Mouse (Mus musculus): ENCODE results near the gene Sptbn4. TPM values are rescaled to one million over a fixed set of nuclear protein-coding genes. Genes with fewer than 3 reads are reported as not detected.

Gene Sptbn4
- total RNA-seq, 1 experiment from 2014 or later, result not detected

Other genes with a start within 250 kb of the Sptbn4 start
- 8.1 and 10.7 TPM in 2 replicates for gene Itpkc, start 219.0 kb downstream of the Sptbn4 start, total RNA-seq (2017)
- 9.4 and 13.8 TPM in 2 replicates for gene Coq8b, start 214.7 kb downstream of the Sptbn4 start, total RNA-seq (2017)
- gene Numbl, start 189.3 kb downstream of the Sptbn4 start, total RNA-seq (2017), result 1.6 and 2.4 TPM in 2 replicates
- gene Ltbp4, start 110.0 kb downstream of the Sptbn4 start, total RNA-seq (2017), result 1.9 TPM in 1 of 2 replicates, not detected in the other
- gene Shkbp1, start 91.7 kb downstream of the Sptbn4 start, total RNA-seq (2017), result 15.8 and 22.4 TPM in 2 replicates
- not detected in 2 replicates for gene Gm20479, start 90.3 kb downstream of the Sptbn4 start, total RNA-seq (2017)
- 20.4 and 31.7 TPM in 2 replicates for gene Blvrb, start 292 bp upstream of the Sptbn4 start, total RNA-seq (2017)
- 9.7 and 16.8 TPM in 2 replicates for gene Sertad3, start 26.1 kb upstream of the Sptbn4 start, total RNA-seq (2017)
- 23.3 and 25.8 TPM in 2 replicates for gene Sertad1, start 39.2 kb upstream of the Sptbn4 start, total RNA-seq (2017)
- 1.1 and 1.5 TPM in 2 replicates for gene Prx, start 51.6 kb upstream of the Sptbn4 start, total RNA-seq (2017)
- 0.31 TPM in 1 of 2 replicates, not detected in the other for gene Hipk4, start 75.6 kb upstream of the Sptbn4 start, total RNA-seq (2017)
- gene Pld3, start 105.5 kb upstream of the Sptbn4 start, total RNA-seq (2017), result 15.2 and 18.9 TPM in 2 replicates
- 4.8 and 7.4 TPM in 2 replicates for gene 2310022A10Rik, start 105.5 kb upstream of the Sptbn4 start, total RNA-seq (2017)
- gene Akt2, start 143.9 kb upstream of the Sptbn4 start, total RNA-seq (2017), result 56.0 and 63.1 TPM in 2 replicates
- gene Ttc9b, start 206.2 kb upstream of the Sptbn4 start, total RNA-seq (2017), result not detected in 2 replicates
- gene Map3k10, start 226.9 kb upstream of the Sptbn4 start, total RNA-seq (2017), result 3.6 and 5.9 TPM in 2 replicates
- gene Zfp607b, start 241.7 kb upstream of the Sptbn4 start, total RNA-seq (2017), result 1.4 and 1.5 TPM in 2 replicates

Measured in hematopoietic stem cell, adult 5-6 weeks (primary cell).